Mouse (Mus musculus): Measurements from ENCODE around the gene 2310022A10Rik. TPM values are rescaled to one million over a fixed set of nuclear protein-coding genes. Genes with fewer than 3 reads are reported as not detected.

Gene 2310022A10Rik
- polyA plus RNA-seq, 1 experiment from 2014 or later = 183 TPM

Other genes starting within 250 kb of the 2310022A10Rik start
- gene Ltbp4, start 215.5 kb upstream of the 2310022A10Rik start, polyA plus RNA-seq (2018) = not detected in 3 replicates
- 21.9 to 44.4 TPM (median 32.6 TPM) in 3 replicates for gene Shkbp1, start 197.2 kb upstream of the 2310022A10Rik start, polyA plus RNA-seq (2018)
- 0.64 to 1.2 TPM in 2 of 3 replicates, not detected in the other for gene Gm20479, start 195.8 kb upstream of the 2310022A10Rik start, polyA plus RNA-seq (2018)
- 0.04 to 0.22 TPM (median 0.16 TPM) in 3 replicates for gene Sptbn4, start 105.5 kb upstream of the 2310022A10Rik start, polyA plus RNA-seq (2018)
- gene Blvrb, start 105.3 kb upstream of the 2310022A10Rik start, polyA plus RNA-seq (2018) = 251 to 318 TPM (median 262 TPM) in 3 replicates
- gene Sertad3, start 79.5 kb upstream of the 2310022A10Rik start, polyA plus RNA-seq (2018) = 9.9 to 24.4 TPM (median 12.1 TPM) in 3 replicates
- 16.5 to 37.7 TPM (median 28.9 TPM) in 3 replicates for gene Sertad1, start 66.3 kb upstream of the 2310022A10Rik start, polyA plus RNA-seq (2018)
- 0.20 to 0.30 TPM (median 0.22 TPM) in 3 replicates for gene Prx, start 53.9 kb upstream of the 2310022A10Rik start, polyA plus RNA-seq (2018)
- gene Hipk4, start 30.0 kb upstream of the 2310022A10Rik start, polyA plus RNA-seq (2018) = 0.04 TPM in 1 of 3 replicates, not detected in the others
- gene Pld3, start within 50 bp of the 2310022A10Rik start, polyA plus RNA-seq (2018) = 1,098 to 2,092 TPM (median 1,493 TPM) in 3 replicates
- gene Akt2, start 38.3 kb downstream of the 2310022A10Rik start, polyA plus RNA-seq (2018) = 53.1 to 77.4 TPM (median 77.2 TPM) in 3 replicates
- gene Ttc9b, start 100.7 kb downstream of the 2310022A10Rik start, polyA plus RNA-seq (2018) = not detected in 3 replicates
- gene Map3k10, start 121.4 kb downstream of the 2310022A10Rik start, polyA plus RNA-seq (2018) = 4.3 to 16.5 TPM (median 9.5 TPM) in 3 replicates
- gene Zfp607b, start 136.1 kb downstream of the 2310022A10Rik start, polyA plus RNA-seq (2018) = 0.20 to 0.76 TPM (median 0.52 TPM) in 3 replicates
- 3.8 to 3.9 TPM (median 3.8 TPM) in 3 replicates for gene Zfp60, start 178.2 kb downstream of the 2310022A10Rik start, polyA plus RNA-seq (2018)

All from macrophage (primary cell).